Mouse (Mus musculus) urinary bladder, postnatal 14 days (tissue): ENCODE results near the gene Prlr.
A peak's percentile ranks its signal among the peaks of the same experiment; 100 is the strongest.

Source experiments
- DNase-seq: peaks from one replicate; pipeline ENCODE4 v3.0.0; 2021; ENCODE audit warnings: low spot score

Gene Prlr

GRCm38 (mm10) chr15:10177083-10177482 is at the start of gene Prlr:
Gene Prlr (plus strand): TSS chr15:10177238.
- DNase-seq = no peak

- no peak for DNase-seq
Observed at GRCm38 (mm10) chr15:10133781-10134180, 43.3 kb upstream of the Prlr start.

- DNase-seq = no peak
Observed at GRCm38 (mm10) chr15:10134889-10135288, 42.1 kb upstream of the Prlr start.

GRCm38 (mm10) chr15:10144520-10144919 is 32.5 kb upstream of the Prlr start:
- no peak for DNase-seq

GRCm38 (mm10) chr15:10148196-10148595 is 28.8 kb upstream of the Prlr start:
- no peak for DNase-seq

GRCm38 (mm10) chr15:10160663-10161062 is 16.4 kb upstream of the Prlr start:
- DNase-seq = no peak

- DNase-seq = no peak
Observed at GRCm38 (mm10) chr15:10175078-10175477, 2.0 kb upstream of the Prlr start.

GRCm38 (mm10) chr15:10175656-10176055 is 1.4 kb upstream of the Prlr start:
- DNase-seq = no peak

GRCm38 (mm10) chr15:10177519-10178130 is 587 bp downstream of the Prlr start:
- DNase-seq = peak; percentile 18

- peak; percentile 13 for DNase-seq
Observed at GRCm38 (mm10) chr15:10178131-10178566, 1.1 kb downstream of the Prlr start.

GRCm38 (mm10) chr15:10180694-10181093 is 3.7 kb downstream of the Prlr start:
- peak; percentile 5 for DNase-seq

GRCm38 (mm10) chr15:10192101-10192630 is 15.1 kb downstream of the Prlr start:
- peak; percentile 62 for DNase-seq

- no peak for DNase-seq
Observed at GRCm38 (mm10) chr15:10200991-10201390, 24.0 kb downstream of the Prlr start.

GRCm38 (mm10) chr15:10202504-10203302 is 25.7 kb downstream of the Prlr start:
- no peak for DNase-seq

GRCm38 (mm10) chr15:10210261-10210770 is 33.3 kb downstream of the Prlr start:
- DNase-seq = no peak

- no peak for DNase-seq
Observed at GRCm38 (mm10) chr15:10211992-10212391, 35.0 kb downstream of the Prlr start.

GRCm38 (mm10) chr15:10213213-10213612 is 36.2 kb downstream of the Prlr start:
- DNase-seq = no peak

- DNase-seq = no peak
Observed at GRCm38 (mm10) chr15:10213710-10214109, 36.7 kb downstream of the Prlr start.

GRCm38 (mm10) chr15:10215719-10216118 is 38.7 kb downstream of the Prlr start:
- DNase-seq = no peak

- DNase-seq = no peak
Observed at GRCm38 (mm10) chr15:10216189-10216588, 39.2 kb downstream of the Prlr start.

GRCm38 (mm10) chr15:10223614-10224155 is 46.6 kb downstream of the Prlr start:
- DNase-seq = no peak

- no peak for DNase-seq
Observed at GRCm38 (mm10) chr15:10225701-10226100, 48.7 kb downstream of the Prlr start.

GRCm38 (mm10) chr15:10228636-10229035 is 51.6 kb downstream of the Prlr start:
- DNase-seq = no peak
